Mouse (Mus musculus) CH12.LX (cell line): ENCODE data around the gene Cdc14a.

Source experiments
- CTCF ChIP-seq, 2 experiments: IDR thresholded peaks in 1 of 2; conservative IDR thresholded peaks in 1 of 2; 2 replicates each; pipeline ENCODE4 v1.5.1; 2011 to 2012; ENCODE audit warnings: low read depth in 2 of 2, low read length in 2 of 2, improper control_type of control experiment in 1 of 2, inconsistent platforms in 1 of 2, mild to moderate bottlenecking in 1 of 2, moderate library complexity in 1 of 2
- EP300 ChIP-seq: IDR thresholded peaks from 2 replicates; pipeline ENCODE4 v1.6.1; 2011; ENCODE audit warnings: low read length, improper control_type of control experiment
- ETS1 ChIP-seq: conservative IDR thresholded peaks from 2 replicates; pipeline ENCODE4 v1.6.1; 2012; ENCODE audit warnings: low read depth, mild to moderate bottlenecking, inconsistent platforms, low read length, improper control_type of control experiment, moderate library complexity
- HCFC1 ChIP-seq: IDR thresholded peaks from 2 replicates; pipeline ENCODE4 v1.6.1; 2012; ENCODE audit warnings: low read depth, mild to moderate bottlenecking, inconsistent platforms, low read length, improper control_type of control experiment
- JUN ChIP-seq: IDR thresholded peaks from 2 replicates; pipeline ENCODE4 v1.6.1; 2011; ENCODE audit warnings: low read depth, mild to moderate bottlenecking, low read length, improper control_type of control experiment, moderate library complexity; ENCODE audit not compliant: insufficient read depth
- MAX ChIP-seq: IDR thresholded peaks from 2 replicates; pipeline ENCODE4 v1.6.1; 2011; ENCODE audit warnings: low read length, improper control_type of control experiment
- MAZ ChIP-seq: IDR thresholded peaks from 2 replicates; pipeline ENCODE4 v1.6.1; 2012; ENCODE audit warnings: low read depth, mild to moderate bottlenecking, inconsistent platforms, low read length, improper control_type of control experiment, moderate library complexity
- POLR2A ChIP-seq: IDR thresholded peaks from 2 replicates; pipeline ENCODE4 v1.6.1; 2011; ENCODE audit warnings: low read depth, mild to moderate bottlenecking, improper control_type of control experiment, low read length
- POLR2AphosphoS2 ChIP-seq: IDR thresholded peaks from 2 replicates; pipeline ENCODE4 v1.6.1; 2011; ENCODE audit warnings: low read depth, low read length, improper control_type of control experiment
- USF1 ChIP-seq: IDR thresholded peaks from 2 replicates; pipeline ENCODE4 v1.6.1; 2014; ENCODE audit warnings: low read depth, mild to moderate bottlenecking, inconsistent platforms, low read length, improper control_type of control experiment
- USF2 ChIP-seq: conservative IDR thresholded peaks from 2 replicates; pipeline ENCODE4 v1.6.1; 2011; ENCODE audit warnings: low read depth, low read length, improper control_type of control experiment
- ZC3H11A ChIP-seq: IDR thresholded peaks from 2 replicates; pipeline ENCODE4 v1.6.1; 2012; ENCODE audit warnings: low read depth, mild to moderate bottlenecking, inconsistent platforms, low read length, improper control_type of control experiment
- ZMIZ1 ChIP-seq: IDR thresholded peaks from 2 replicates; pipeline ENCODE4 v1.6.1; 2012; ENCODE audit warnings: low read depth, mild to moderate bottlenecking, inconsistent platforms, low read length, improper control_type of control experiment

DNA sequence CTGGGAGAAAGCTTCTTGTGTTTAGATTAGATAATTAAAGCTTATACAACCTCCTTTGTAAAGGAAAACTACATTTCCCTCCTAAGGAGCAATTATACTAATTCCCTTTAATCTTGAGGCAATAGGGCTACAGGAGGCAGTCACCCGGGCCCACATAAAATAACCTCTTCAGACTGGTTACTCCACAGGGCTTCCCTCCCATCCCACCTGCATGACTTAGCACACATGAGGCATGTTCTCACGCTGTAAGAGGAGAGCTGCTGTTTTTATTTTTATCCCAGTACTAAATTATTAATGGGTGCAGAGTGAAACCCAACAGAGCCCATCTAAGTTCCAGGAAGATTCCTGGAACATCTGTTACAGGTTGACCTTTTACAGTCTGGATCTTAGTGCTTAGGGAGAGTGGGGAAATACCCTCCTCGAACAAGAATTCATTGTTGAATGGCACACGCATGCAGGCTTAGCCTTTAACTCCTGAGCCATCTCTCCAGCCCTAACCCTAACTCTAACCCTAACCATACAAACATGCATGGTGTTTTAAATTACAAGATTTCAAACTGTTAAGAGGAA lies 54.9 kb downstream of the Cdc14a start:
- TF ChIP-seq CTCF (conservative IDR thresholded peaks at IDR 0.05 in 1 of 2, IDR thresholded peaks at IDR 0.05 in 1 of 2; ENCODE audit: low read depth in 2 of 2, low read length in 2 of 2) (no peak), MAZ (no peak), ZMIZ1 (no peak), USF1 (no peak), MAX (no peak), USF2 (no peak), POLR2AphosphoS2 (no peak), JUN (no peak), POLR2A (no peak), ETS1 (no peak), ZC3H11A (no peak), HCFC1 (no peak), EP300 (no peak)
